Mouse (Mus musculus) gastrocnemius, adult 2 months (tissue): ENCODE measurements at regions not wholly inside any gene's neighbourhood (a gene's known extent, or its start where the extent isn't known, plus 50 kb on each side); places are given as distances from the start of the nearest gene placed in this dataset.
A peak's percentile ranks its signal among the peaks of the same experiment; 100 is the strongest.

Experiments used
- DNase-seq: peaks from one replicate; pipeline ENCODE4 v3.0.0; 2022
- H3K27ac ChIP-seq: fragments of 200-600 bp; 2 replicates; pipeline ENCODE4 v1.8.1; 2022; ENCODE audit warnings: mild to moderate bottlenecking
- H3K4me3 ChIP-seq: fragments of 200-600 bp; 2 replicates; pipeline ENCODE4 v1.8.1; 2022; ENCODE audit warnings: mild to moderate bottlenecking, moderate library complexity
- CTCF ChIP-seq: fragments of 200-600 bp; IDR thresholded peaks from 2 replicates; pipeline ENCODE4 v1.8.1; 2022; ENCODE audit warnings: antibody characterized with exemption, mild to moderate bottlenecking, moderate library complexity
- intact Hi-C: fragments of 180-260 bp; cut with DNase I; formaldehyde crosslinking; loops from one replicate; pipeline ENCODE4 v1.15.1; 2025

DNA sequence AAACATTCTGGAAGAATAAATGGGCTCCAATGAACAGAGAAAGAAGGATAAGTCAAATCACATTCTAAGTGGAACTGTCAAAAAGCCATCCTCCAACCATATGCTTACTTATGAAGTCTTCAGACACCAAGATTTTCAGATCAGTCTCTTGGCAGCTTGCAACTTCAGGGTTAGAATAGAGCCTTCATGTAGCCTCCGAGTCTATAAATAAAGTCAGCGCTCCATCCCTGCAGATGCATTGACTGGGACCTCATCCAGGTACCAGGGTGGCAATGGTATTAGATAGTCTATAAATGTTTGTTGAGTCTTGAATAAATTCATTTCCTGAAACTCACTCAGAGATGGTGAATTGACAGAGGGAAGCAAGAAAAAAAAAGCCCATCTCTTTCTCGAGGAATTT, 107.2 kb upstream of the Eepd1 start:
- Histone ChIP-seq H3K4me3 (no peak overlapping the region), H3K27ac (no peak overlapping the region)
- TF ChIP-seq CTCF: no peak
- intact Hi-C loops: no loop called here
- DNase-seq: no peak

DNA sequence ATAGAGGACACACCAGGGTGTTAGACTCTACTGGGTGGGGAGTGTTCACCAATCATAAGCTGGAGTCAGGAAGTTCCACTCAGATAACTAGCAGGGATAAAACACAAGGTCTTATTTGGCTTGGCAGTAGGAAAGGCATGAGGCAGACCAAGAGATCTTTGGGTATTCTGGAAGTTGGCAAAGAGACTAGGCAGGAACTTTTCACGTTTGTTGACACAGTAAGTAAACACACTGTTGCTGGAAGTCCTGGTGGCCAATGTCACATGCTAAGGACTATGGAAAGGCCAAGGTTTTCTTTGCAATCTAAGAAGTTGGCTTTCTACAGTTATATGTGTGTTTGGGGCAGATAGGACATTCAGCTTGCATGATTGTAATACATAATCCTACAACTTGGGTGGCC, 105.1 kb upstream of the Eepd1 start:
- no peak for DNase-seq
- intact Hi-C loops: no loop called here
- no peak overlapping the region for H3K27ac ChIP-seq
- no peak for TF ChIP-seq CTCF
- no peak overlapping the region for H3K4me3 ChIP-seq

DNA sequence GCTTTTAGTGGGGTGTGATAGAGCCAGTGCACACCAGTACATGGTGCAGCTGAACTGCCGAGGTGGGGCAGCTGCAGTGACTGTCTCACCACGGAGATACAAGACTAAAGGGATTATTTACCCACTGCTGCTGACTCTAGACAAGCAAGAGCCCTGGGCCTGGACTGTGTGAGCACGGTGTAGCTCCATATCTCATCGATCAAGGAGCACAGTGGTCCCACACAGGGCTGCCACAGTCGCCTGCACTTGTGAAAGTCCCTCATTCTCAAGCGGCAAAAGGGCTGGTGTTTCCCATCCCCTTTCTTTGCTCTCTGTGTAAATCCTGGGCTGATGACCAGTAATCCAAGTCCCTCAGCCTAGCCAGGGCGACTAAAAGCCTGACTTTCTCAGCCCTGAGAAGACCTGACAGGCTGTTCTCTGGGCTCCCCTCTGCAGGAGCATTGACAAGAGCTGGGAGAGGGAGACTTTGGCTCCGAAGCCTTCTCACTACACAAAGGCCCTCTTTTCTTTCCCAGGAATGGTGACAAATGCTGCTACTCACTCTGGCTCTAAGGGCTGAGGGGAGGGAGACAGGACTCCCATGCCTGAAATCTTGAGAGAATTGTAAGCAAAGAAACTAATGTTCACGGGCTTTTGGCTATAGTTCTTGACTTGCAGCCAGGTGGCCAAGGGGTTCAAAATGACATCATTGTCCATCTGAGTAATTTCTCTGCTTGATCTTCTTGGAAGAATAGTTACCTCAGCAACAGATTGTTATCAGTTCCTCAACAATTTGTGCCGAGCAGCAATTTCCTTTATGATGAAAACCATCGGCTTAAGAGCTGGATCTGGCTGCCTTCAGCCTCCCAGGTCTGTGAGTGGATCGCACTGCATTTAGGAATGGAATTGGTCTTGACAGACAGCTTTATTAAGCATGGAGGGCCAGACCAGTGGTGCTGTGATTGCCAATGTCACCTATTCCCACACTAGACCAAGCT, 103.3 kb upstream of the Eepd1 start:
- no peak for TF ChIP-seq CTCF
- peak; percentile 26 for DNase-seq
- intact Hi-C loops: no loop called here
- Histone ChIP-seq H3K27ac (peak overlapping the region; percentile 16; the same call in 1 of the 2 replicates), H3K4me3 (no peak overlapping the region)

DNA sequence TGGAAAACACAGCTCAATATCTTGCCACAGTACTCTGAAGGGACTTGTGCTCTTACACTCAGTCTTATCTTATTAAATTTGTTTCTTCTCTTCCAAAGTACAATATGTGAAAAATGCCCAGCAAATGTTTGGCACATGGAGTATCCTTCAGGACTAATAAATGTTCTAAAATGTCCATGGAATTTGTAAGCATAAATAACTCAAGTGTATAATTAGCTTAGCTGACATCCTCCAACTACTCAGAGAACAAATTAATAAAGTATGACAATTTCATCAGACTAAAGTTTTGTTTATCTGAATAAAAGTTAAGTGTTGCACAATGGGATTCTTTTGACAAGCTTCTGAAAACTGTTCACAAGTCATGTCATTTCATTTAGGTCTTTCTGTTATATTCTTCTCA, 96.0 kb upstream of the Eepd1 start:
- intact Hi-C loops: loop anchor here (5.0 kb wide), 4 partner anchors 68 to 207 kb away; no protein-coding TSS in a partner anchor
- no peak for TF ChIP-seq CTCF
- DNase-seq: no peak
- Histone ChIP-seq H3K27ac (no peak overlapping the region), H3K4me3 (no peak overlapping the region)

DNA sequence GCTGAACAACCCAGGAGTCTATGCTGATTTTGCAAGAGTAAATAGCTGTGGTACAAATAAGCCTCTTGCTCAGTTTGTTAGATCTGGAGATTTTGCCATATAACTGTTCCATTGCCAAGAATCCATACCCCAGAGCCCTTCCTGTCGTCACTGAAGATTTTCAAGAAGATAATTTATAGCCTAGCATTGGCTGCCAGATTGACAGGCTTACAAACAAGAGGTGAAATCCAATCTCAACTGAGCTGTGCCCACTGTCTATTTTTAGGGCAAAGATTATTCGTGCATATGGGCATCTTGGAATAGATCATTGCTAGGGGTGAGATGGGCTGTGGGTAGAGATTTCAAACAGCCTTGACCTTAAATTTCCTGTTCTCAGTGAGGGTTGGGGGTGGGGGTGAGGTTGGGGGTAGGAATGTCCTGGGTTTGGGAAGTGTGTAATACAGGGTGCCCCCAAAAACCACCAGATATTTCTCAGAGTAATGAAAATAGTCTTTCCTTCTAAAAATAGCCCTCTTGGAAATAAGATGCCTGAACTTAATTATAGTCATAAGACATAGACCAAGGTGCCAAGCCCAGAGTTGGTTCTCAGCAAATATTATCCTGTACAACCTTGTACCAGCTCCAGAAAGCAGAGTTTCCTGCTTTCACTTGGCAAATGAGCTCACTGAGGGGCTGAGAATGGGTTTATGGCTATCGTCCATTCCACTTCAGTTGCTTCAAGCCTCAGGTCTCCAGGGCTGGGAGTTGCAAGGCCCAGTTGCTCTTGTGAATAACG, 93.3 kb upstream of the Eepd1 start:
- intact Hi-C loops: loop anchor here (1.0 to 5.0 kb wide), 6 partner anchors 29 to 204 kb away; no protein-coding TSS in a partner anchor
- peak; percentile 54 for DNase-seq
- Histone ChIP-seq H3K4me3 (peak overlapping the region; percentile 46; the same call in 1 of the 2 replicates), H3K27ac (peak overlapping the region; percentile 91)
- TF ChIP-seq CTCF: no peak

DNA sequence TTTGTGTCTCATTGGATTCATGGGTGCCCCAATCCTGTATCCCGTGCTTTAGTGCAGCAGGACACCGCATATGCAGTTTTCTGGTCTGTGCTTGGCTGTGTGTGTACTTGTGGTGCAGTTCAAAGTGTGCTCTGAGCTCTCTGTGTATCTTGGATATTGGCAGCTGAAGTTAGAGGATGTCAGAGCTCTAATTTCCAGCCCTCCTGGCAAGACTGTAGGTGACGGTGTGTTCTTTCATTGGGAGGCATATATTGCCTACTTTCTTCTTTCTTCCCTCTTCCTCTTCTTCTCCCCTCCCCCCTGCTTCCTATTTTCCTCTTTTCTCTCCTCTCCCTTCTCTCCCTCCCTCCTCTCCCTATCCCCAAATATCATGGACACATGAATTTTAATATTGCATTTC, 92.0 kb upstream of the Eepd1 start:
- Histone ChIP-seq H3K4me3 (peak overlapping the region; percentile 46), H3K27ac (peak overlapping the region; percentile 91)
- peak; percentile 68 for DNase-seq
- TF ChIP-seq CTCF: no peak
- intact Hi-C loops: loop anchor here (5.0 kb wide), 4 partner anchors 72 to 203 kb away; no protein-coding TSS in a partner anchor

DNA sequence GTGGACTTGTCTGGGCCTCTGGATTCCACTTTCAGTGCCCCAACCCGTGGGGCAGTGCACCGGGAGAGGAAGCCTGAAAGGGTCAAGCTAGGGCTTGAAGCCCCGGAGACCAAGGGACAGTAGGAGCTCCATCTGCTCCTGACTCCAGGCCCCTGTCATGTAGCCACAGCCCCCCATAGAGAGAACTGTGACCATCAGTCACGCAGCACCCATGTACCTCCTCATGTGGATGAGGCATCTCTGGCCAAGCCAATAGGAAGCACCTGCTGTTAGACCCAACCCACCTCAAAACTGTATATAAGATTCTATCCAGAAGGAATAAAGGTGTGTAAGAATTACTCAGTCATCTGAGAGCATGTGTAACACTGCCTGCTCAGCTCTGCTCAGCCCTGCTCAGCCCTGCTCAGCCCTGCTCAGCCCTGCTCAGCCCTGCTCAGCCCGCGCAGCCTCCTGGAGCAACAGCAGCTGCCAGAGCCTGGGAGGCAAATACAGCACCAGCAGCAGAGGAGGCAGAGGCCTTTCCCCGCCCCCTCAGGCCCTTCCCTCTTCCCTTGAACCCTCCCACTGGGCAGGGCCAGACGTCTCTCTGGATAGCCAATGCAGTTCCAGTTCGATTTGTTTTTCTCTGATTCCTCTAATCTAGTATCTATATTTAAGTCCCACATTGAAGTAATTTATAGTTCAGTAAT, 80.6 kb upstream of the Eepd1 start:
- no peak overlapping the region for H3K4me3 ChIP-seq
- no peak overlapping the region for H3K27ac ChIP-seq
- DNase-seq: peak; percentile 55
- TF ChIP-seq CTCF: no peak
- intact Hi-C loops: loop anchor here (5.0 kb wide), 1 partner anchor 37 kb away; no protein-coding TSS in a partner anchor

DNA sequence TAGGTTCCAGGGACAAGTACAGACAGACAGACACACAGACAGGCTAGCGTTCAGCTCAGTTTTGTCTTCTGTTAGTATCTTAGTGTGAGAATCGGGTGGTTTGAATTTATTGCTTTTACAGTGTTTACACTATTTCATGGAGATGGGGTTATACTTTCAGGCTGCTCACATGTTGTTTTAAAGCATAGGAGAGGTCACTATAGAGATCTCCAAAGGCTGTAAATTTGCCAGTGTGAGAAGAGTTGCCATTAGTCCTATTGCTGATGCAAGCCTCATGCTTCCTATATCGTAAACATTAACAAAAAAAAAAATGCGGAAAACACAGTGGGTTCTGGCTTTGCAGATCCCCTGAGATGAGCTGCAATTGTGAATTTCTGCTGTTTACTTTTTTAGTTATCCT, 75.5 kb upstream of the Eepd1 start:
- intact Hi-C loops: no loop called here
- DNase-seq: no peak
- Histone ChIP-seq H3K4me3 (no peak overlapping the region), H3K27ac (no peak overlapping the region)
- no peak for TF ChIP-seq CTCF

DNA sequence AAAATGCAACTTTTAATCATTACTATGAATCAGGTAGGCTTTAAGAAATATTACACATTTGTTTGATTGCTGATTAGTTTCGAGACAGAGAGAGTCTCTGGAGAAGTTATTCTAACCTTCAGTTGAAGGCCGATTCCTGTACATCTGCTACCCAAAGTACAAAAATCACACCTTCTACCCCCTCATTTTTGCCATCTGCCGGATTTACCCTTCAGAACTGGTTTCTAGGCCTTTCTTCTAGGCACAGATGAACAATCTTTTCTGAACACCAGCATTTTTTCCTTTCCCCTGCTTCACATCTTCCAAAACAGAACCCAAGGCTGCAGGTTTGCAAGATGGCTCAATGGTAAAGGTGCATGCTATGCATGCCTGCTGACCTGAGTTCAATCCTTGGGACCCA, 72.8 kb upstream of the Eepd1 start:
- TF ChIP-seq CTCF: no peak
- intact Hi-C loops: no loop called here
- Histone ChIP-seq H3K27ac (no peak overlapping the region), H3K4me3 (no peak overlapping the region)
- no peak for DNase-seq

DNA sequence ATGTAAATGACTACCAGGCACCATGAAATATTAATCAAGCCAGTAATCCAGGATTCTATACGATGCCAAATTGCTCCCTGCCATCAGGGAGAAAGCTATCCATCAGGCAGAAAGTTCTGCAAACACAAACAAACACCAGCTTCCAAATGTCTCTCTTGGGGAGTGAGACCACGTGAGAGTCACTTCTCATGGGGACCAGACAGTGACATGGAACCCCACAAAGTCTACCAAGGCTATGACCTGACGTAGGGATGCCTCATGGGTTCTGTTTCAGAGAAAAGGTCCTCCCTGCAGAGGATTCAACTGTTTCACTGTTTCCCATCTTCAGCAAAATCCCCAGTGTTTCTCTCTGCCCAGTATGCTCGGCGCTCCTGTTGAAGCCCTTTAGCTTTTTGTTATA, 71.6 kb upstream of the Eepd1 start:
- H3K4me3 ChIP-seq: no peak overlapping the region
- DNase-seq: no peak
- TF ChIP-seq CTCF: no peak
- intact Hi-C loops: no loop called here
- H3K27ac ChIP-seq: no peak overlapping the region

DNA sequence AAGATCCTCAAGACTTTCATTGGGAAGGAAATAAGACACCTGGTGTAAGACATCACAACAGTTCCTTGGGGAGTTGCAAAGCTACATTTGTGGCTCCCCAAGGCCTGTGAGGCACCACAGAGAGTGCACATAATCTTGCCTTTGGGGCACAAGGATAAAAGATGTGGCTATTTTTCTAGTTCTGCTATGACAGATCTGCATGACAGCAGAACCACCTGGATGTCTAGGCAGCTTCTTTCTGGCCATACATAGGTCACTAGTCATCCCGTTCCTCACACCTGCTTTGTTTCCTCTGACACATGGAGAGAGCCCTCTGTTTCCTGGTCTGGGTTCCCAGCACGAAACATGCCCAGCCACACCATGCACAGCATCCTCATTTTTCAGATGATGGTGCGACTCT, 67.5 kb upstream of the Eepd1 start:
- DNase-seq: no peak

DNA sequence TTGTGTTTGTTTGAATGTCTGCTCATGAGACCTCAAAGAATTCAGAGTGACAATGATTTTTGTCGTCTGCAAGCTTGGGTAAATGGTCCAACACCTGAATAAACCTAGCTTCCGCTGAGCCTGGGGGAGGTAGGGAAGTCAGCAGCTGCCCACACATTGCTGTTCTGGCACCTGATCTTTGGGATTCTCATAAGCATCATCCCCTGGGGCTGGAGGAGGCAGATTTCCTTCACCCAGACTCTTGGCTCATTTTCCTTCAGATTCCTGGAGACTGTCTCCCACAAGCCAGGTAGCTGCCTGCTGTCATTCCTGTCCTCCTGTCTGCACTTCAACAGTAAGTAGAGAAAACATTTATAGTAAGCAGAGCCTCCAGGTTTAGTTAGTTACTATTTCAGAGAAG, 67.0 kb upstream of the Eepd1 start:
- Histone ChIP-seq H3K4me3 (no peak overlapping the region), H3K27ac (no peak overlapping the region)
- no peak for DNase-seq
- no peak for TF ChIP-seq CTCF
- intact Hi-C loops: no loop called here

More for the DNA sequence above, 67.5 kb upstream of the Eepd1 start:
- intact Hi-C loops: no loop called here
- Histone ChIP-seq H3K27ac (no peak overlapping the region), H3K4me3 (no peak overlapping the region)
- TF ChIP-seq CTCF: no peak
